Mouse (Mus musculus): ENCODE results near the gene Wasl. TPM values are rescaled to one million over a fixed set of nuclear protein-coding genes. Genes with fewer than 3 reads are reported as not detected.

The Wasl gene
- polyA plus RNA-seq, 1 experiment from 2014 or later: 49.7 TPM

- no peak for ATAC-seq (ENCODE audit: insufficient number of reproducible peaks, insufficient read depth, low FRiP score, low read depth)
- Histone ChIP-seq H3K4me1 (ENCODE audit: control insufficient read depth in 2 of 2, insufficient read depth in 2 of 2, low read length in 2 of 2) (peaks cover 8 to 16% of the 10 kb centered on the region in 2 experiments), H3K4me2 (ENCODE audit: low read length) (no peak overlapping the region), H3K9ac (ENCODE audit: low read length) (no peak overlapping the region), H3K27ac (replicated peaks in 1 of 2; ENCODE audit: control insufficient read depth in 1 of 2, insufficient read depth in 1 of 2, low read depth in 2 of 2, low read length in 2 of 2) (0 out of 4 replicates have a peak overlapping the region, but pooled peaks of 1 of the 2 experiments have one; percentile 33), H3K36me3 (ENCODE audit: control insufficient read depth, insufficient read depth, low read length) (no peaks in the 10 kb centered on the region), H3K4me3 (ENCODE audit: control insufficient read depth in 1 of 2, insufficient read depth in 1 of 2, low read depth in 1 of 2, low read length in 2 of 2) (no peak overlapping the region), H3K9me3 (ENCODE audit: control insufficient read depth, low read length) (no peaks in the 10 kb centered on the region), H3K27me3 (ENCODE audit: control insufficient read depth, insufficient read depth, low read length) (no peaks in the 10 kb centered on the region)
- WGBS: 47% methylated on average over 10 of the region's 10 CpGs
Observed at GRCm38 (mm10) chr6:24591525-24592218, 73.1 kb downstream of the Wasl start.

- no peak for ATAC-seq (ENCODE audit: insufficient number of reproducible peaks, insufficient read depth, low FRiP score, low read depth)
- Histone ChIP-seq H3K27ac (replicated peaks in 1 of 2; ENCODE audit: control insufficient read depth in 1 of 2, insufficient read depth in 1 of 2, low read depth in 2 of 2, low read length in 2 of 2) (peak overlapping the region in 1 of 2 experiments; percentile 35; a peak in 1 of 4 replicates), H3K9me3 (ENCODE audit: control insufficient read depth, low read length) (no peaks in the 10 kb centered on the region), H3K27me3 (ENCODE audit: control insufficient read depth, insufficient read depth, low read length) (no peaks in the 10 kb centered on the region), H3K4me2 (ENCODE audit: low read length) (no peak overlapping the region), H3K4me3 (ENCODE audit: control insufficient read depth in 1 of 2, insufficient read depth in 1 of 2, low read depth in 1 of 2, low read length in 2 of 2) (no peak overlapping the region), H3K9ac (ENCODE audit: low read length) (no peak overlapping the region; the same call in 1 of the 2 replicates), H3K36me3 (ENCODE audit: control insufficient read depth, insufficient read depth, low read length) (no peaks in the 10 kb centered on the region), H3K4me1 (ENCODE audit: control insufficient read depth in 2 of 2, insufficient read depth in 2 of 2, low read length in 2 of 2) (peaks cover 14 to 30% of the 10 kb centered on the region in 2 experiments)
- 73% methylated on average over 5 of the region's 5 CpGs for WGBS
Observed at GRCm38 (mm10) chr6:24590282-24590681, 74.5 kb downstream of the Wasl start.

DNA sequence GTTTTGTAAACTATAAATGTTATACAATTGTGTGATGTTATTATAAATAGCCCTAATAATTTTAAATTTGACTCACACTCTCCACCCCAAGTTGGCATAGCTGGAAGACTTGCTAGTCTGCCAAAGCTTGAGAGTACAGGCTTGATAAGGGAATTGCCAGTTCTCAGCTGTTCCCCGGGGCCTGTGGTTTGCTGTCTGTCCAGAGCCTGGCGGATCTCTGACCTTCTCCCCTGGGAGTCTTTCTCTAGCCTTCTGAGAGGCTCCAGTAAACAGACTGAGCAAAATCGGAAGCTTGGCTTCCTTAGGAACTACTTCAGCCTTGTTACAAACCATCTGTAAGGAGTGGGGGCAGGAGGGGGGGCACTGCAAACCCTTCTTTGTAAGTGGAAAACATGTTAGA lies 77.9 kb downstream of the Wasl start:
- no peaks in the 10 kb centered on the region for H3K9me3 ChIP-seq (ENCODE audit: control insufficient read depth, low read length)
- H3K4me1 ChIP-seq (ENCODE audit: control insufficient read depth in 2 of 2, insufficient read depth in 2 of 2, low read length in 2 of 2): peaks cover 13 to 34% of the 10 kb centered on the region in 2 experiments
- H3K9ac ChIP-seq (ENCODE audit: low read length): peak overlapping the region; percentile 44
- WGBS: 1% methylated on average over 3 of the region's 3 CpGs
- H3K36me3 ChIP-seq (ENCODE audit: control insufficient read depth, insufficient read depth, low read length): no peaks in the 10 kb centered on the region
- H3K27ac ChIP-seq (replicated peaks in 1 of 2; ENCODE audit: control insufficient read depth in 1 of 2, insufficient read depth in 1 of 2, low read depth in 2 of 2, low read length in 2 of 2): peak overlapping the region; percentile 78 to 97
- no peaks in the 10 kb centered on the region for H3K27me3 ChIP-seq (ENCODE audit: control insufficient read depth, insufficient read depth, low read length)
- no peak overlapping the region for H3K4me3 ChIP-seq (ENCODE audit: control insufficient read depth in 1 of 2, insufficient read depth in 1 of 2, low read depth in 1 of 2, low read length in 2 of 2)
- peak; percentile 58; the same call in 1 of the 2 replicates for ATAC-seq (ENCODE audit: insufficient number of reproducible peaks, insufficient read depth, low FRiP score, low read depth)
- peak overlapping the region; percentile 2 for H3K4me2 ChIP-seq (ENCODE audit: low read length)

- Histone ChIP-seq H3K27me3 (ENCODE audit: control insufficient read depth, insufficient read depth, low read length) (no peaks in the 10 kb centered on the region), H3K4me3 (ENCODE audit: control insufficient read depth in 1 of 2, insufficient read depth in 1 of 2, low read depth in 1 of 2, low read length in 2 of 2) (no peak overlapping the region), H3K9ac (ENCODE audit: low read length) (peak overlapping the region; percentile 14), H3K36me3 (ENCODE audit: control insufficient read depth, insufficient read depth, low read length) (no peaks in the 10 kb centered on the region), H3K4me2 (ENCODE audit: low read length) (peak overlapping the region; percentile 19; the same call in 1 of the 2 replicates), H3K9me3 (ENCODE audit: control insufficient read depth, low read length) (no peaks in the 10 kb centered on the region), H3K4me1 (ENCODE audit: control insufficient read depth in 2 of 2, insufficient read depth in 2 of 2, low read length in 2 of 2) (peaks cover 11 to 32% of the 10 kb centered on the region in 2 experiments), H3K27ac (replicated peaks in 1 of 2; ENCODE audit: control insufficient read depth in 1 of 2, insufficient read depth in 1 of 2, low read depth in 2 of 2, low read length in 2 of 2) (peak overlapping the region; percentile 57 to 78)
- 17% methylated on average over 9 of the region's 10 CpGs for WGBS
- peak; percentile 58 for ATAC-seq (ENCODE audit: insufficient number of reproducible peaks, insufficient read depth, low FRiP score, low read depth)
Observed at GRCm38 (mm10) chr6:24585431-24586310, 79.1 kb downstream of the Wasl start.

DNA sequence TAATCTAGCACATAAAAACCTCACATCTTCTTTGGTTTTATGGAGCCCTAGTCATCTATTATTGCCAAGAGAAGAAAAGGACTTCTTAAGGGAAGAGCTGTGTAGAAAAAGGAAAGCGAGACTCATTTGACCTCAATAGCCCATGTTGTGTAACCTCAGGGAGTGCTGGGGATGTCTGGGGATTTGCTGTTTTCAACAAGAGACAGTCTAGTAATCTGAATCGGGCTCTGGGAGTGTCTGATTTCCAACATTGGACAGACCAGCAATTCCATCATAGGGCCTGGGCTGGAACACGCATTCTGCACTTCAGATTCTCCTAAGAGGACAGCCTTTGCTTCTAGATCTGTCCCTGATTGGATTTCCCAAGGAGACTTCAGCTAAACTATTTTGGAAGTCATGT lies 81.4 kb downstream of the Wasl start:
- Histone ChIP-seq H3K36me3 (ENCODE audit: control insufficient read depth, insufficient read depth, low read length) (no peaks in the 10 kb centered on the region), H3K27me3 (ENCODE audit: control insufficient read depth, insufficient read depth, low read length) (no peaks in the 10 kb centered on the region), H3K27ac (replicated peaks in 1 of 2; ENCODE audit: control insufficient read depth in 1 of 2, insufficient read depth in 1 of 2, low read depth in 2 of 2, low read length in 2 of 2) (no peak overlapping the region), H3K9ac (ENCODE audit: low read length) (no peak overlapping the region), H3K4me2 (ENCODE audit: low read length) (no peak overlapping the region), H3K4me3 (ENCODE audit: control insufficient read depth in 1 of 2, insufficient read depth in 1 of 2, low read depth in 1 of 2, low read length in 2 of 2) (no peak overlapping the region), H3K4me1 (ENCODE audit: control insufficient read depth in 2 of 2, insufficient read depth in 2 of 2, low read length in 2 of 2) (peaks cover 11 to 32% of the 10 kb centered on the region in 2 experiments), H3K9me3 (ENCODE audit: control insufficient read depth, low read length) (no peaks in the 10 kb centered on the region)
- WGBS: 76% methylated on average over 3 of the region's 3 CpGs
- ATAC-seq (ENCODE audit: insufficient number of reproducible peaks, insufficient read depth, low FRiP score, low read depth): no peak

DNA sequence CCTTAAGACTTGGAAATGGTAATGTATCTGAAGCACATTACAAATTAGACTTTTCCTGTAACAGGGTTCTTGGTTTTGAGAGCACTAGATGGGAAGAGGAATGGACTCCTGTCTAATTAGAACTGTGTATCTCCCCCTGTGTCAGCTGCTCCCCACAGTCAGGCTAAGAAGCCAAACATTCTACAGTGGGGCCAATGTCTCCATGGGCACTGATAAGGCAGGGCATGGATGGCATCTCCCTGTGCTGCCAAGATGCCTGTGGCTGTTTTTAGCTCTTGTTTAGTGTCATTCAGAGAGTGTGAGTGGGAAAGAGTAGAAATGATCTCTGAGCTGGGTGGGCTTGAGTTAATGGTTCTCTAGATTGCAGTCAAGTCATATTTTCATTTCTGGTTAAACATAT lies 91.5 kb downstream of the Wasl start:
- Histone ChIP-seq H3K36me3 (ENCODE audit: control insufficient read depth, insufficient read depth, low read length) (no peaks in the 10 kb centered on the region), H3K4me3 (ENCODE audit: control insufficient read depth in 1 of 2, insufficient read depth in 1 of 2, low read depth in 1 of 2, low read length in 2 of 2) (no peak overlapping the region), H3K4me2 (ENCODE audit: low read length) (no peak overlapping the region), H3K9me3 (ENCODE audit: control insufficient read depth, low read length) (peaks cover 6% of the 10 kb centered on the region; the same call in 1 of the 2 replicates), H3K9ac (ENCODE audit: low read length) (no peak overlapping the region), H3K27me3 (ENCODE audit: control insufficient read depth, insufficient read depth, low read length) (no peaks in the 10 kb centered on the region), H3K4me1 (ENCODE audit: control insufficient read depth in 2 of 2, insufficient read depth in 2 of 2, low read length in 2 of 2) (peaks cover 2 to 6% of the 10 kb centered on the region in 2 experiments; a peak in 2 of 4 replicates), H3K27ac (replicated peaks in 1 of 2; ENCODE audit: control insufficient read depth in 1 of 2, insufficient read depth in 1 of 2, low read depth in 2 of 2, low read length in 2 of 2) (no peak overlapping the region)
- ATAC-seq (ENCODE audit: insufficient number of reproducible peaks, insufficient read depth, low FRiP score, low read depth): no peak

DNA sequence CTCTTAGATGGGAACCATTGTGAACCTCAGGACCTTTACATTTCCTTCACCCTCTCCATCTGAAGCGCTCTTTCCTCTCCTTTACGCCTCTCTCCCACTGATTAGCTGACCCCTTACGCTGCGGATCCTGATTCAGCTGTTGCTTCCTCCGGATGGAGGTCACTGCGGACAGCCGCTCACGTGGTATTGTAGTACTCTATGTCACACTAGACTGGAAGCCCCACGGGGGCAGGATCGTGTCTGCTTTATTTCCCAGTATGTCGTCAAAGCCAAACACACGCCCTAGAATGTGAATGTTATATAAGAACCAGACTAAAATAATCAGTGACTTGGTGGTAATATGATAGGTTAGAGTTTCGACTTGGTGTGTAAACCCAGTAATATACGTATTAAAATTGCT lies 92.4 kb downstream of the Wasl start:
- Histone ChIP-seq H3K36me3 (ENCODE audit: control insufficient read depth, insufficient read depth, low read length) (no peaks in the 10 kb centered on the region), H3K9me3 (ENCODE audit: control insufficient read depth, low read length) (peaks cover 6% of the 10 kb centered on the region; the same call in 1 of the 2 replicates), H3K9ac (ENCODE audit: low read length) (no peak overlapping the region), H3K27me3 (ENCODE audit: control insufficient read depth, insufficient read depth, low read length) (no peaks in the 10 kb centered on the region), H3K4me3 (ENCODE audit: control insufficient read depth in 1 of 2, insufficient read depth in 1 of 2, low read depth in 1 of 2, low read length in 2 of 2) (no peak overlapping the region), H3K27ac (replicated peaks in 1 of 2; ENCODE audit: control insufficient read depth in 1 of 2, insufficient read depth in 1 of 2, low read depth in 2 of 2, low read length in 2 of 2) (no peak overlapping the region), H3K4me2 (ENCODE audit: low read length) (no peak overlapping the region), H3K4me1 (ENCODE audit: control insufficient read depth in 2 of 2, insufficient read depth in 2 of 2, low read length in 2 of 2) (peaks cover 2 to 6% of the 10 kb centered on the region in 2 experiments; a peak in 2 of 4 replicates)
- ATAC-seq (ENCODE audit: insufficient number of reproducible peaks, insufficient read depth, low FRiP score, low read depth): no peak
- 87% methylated on average over 14 of the region's 14 CpGs for WGBS
